Mouse (Mus musculus) liver, adult 2 months (tissue): Measurements from ENCODE around the gene Aff2. TPM values are rescaled to one million over a fixed set of nuclear protein-coding genes. Genes with fewer than 3 reads are reported as not detected.

Experiments
- DNase-seq: peaks from one replicate; pipeline ENCODE4 v3.0.0-alpha.2; 2011; ENCODE audit warnings: low read depth, low spot score; ENCODE audit errors: extremely low read depth
- H3K27ac ChIP-seq: fragments of 200-500 bp; replicated peaks from 2 replicates; pipeline ENCODE4 v1.5.1; 2012; ENCODE audit warnings: low read depth, mild to moderate bottlenecking, control low read depth, inconsistent platforms, low read length; ENCODE audit not compliant: insufficient read depth
- H3K27me3 ChIP-seq: fragments of 200-500 bp; 2 replicates; pipeline ENCODE4 v1.6.1; 2012; ENCODE audit warnings: mild to moderate bottlenecking, moderate library complexity, low read length, inconsistent platforms; ENCODE audit not compliant: control insufficient read depth, insufficient read depth
- H3K36me3 ChIP-seq: fragments of 200-500 bp; 2 replicates; pipeline ENCODE4 v1.6.1; 2012; ENCODE audit warnings: low read length, inconsistent platforms; ENCODE audit not compliant: control insufficient read depth, insufficient read depth
- H3K4me1 ChIP-seq: fragments of 200-500 bp; 2 replicates; pipeline ENCODE4 v1.6.1; 2011; ENCODE audit warnings: low read length; ENCODE audit not compliant: control insufficient read depth, insufficient read depth
- H3K4me3 ChIP-seq: fragments of 200-500 bp; 2 replicates; pipeline ENCODE4 v1.5.1; 2011; ENCODE audit warnings: low read depth, mild to moderate bottlenecking, control low read depth, low read length, moderate library complexity; ENCODE audit not compliant: insufficient read depth
- H3K79me2 ChIP-seq: fragments of 200-500 bp; 2 replicates; pipeline ENCODE4 v1.6.1; 2012; ENCODE audit warnings: inconsistent platforms, mild to moderate bottlenecking, low read length, moderate library complexity; ENCODE audit not compliant: control insufficient read depth, insufficient read depth
- H3K9ac ChIP-seq: fragments of 200-500 bp; 2 replicates; pipeline ENCODE4 v1.6.1; 2012; ENCODE audit warnings: low read depth, mild to moderate bottlenecking, control low read depth, inconsistent platforms, low read length
- CTCF ChIP-seq: fragments of 200-500 bp; IDR thresholded peaks from 2 replicates; pipeline ENCODE4 v1.5.1; 2011; ENCODE audit warnings: low read depth, low read length, control low read depth
- POLR2A ChIP-seq: fragments of 200-500 bp; IDR thresholded peaks from 2 replicates; pipeline ENCODE4 v1.6.1; 2011; ENCODE audit warnings: low read length, control low read depth; ENCODE audit not compliant: insufficient read depth; ENCODE audit errors: extremely low read depth
- WGBS: fragments of 180-500 bp; shearing (Covaris S2); methylation state at CpG from one replicate; pipeline ENCODE4 v1.1.7; 2018; 5-methylcytosine and 5-hydroxymethylcytosine counted together
- polyA plus RNA-seq: library from polyadenylated mRNA; depleted of rRNA; stranded (reverse); fragments of >200 nt; gene quantifications from 2 replicates; pipeline ENCODE4 v1.2.3, GENCODE M21; 2012
- total RNA-seq: library from RNA; depleted of rRNA; stranded (reverse); fragments of >200 nt; gene quantifications from 2 replicates; pipeline ENCODE4 v1.2.3, GENCODE M21; 2014

Aff2 gene
- total and polyA plus RNA-seq, 2 experiments = 0.05 to 0.09 TPM

- no peak overlapping the region for H3K9ac ChIP-seq
- no peak for TF ChIP-seq POLR2A
- TF ChIP-seq CTCF = no peak
- no peak for DNase-seq
- H3K4me3 ChIP-seq = no peak overlapping the region
- no peak overlapping the region for H3K27ac ChIP-seq
- no peaks in the 10 kb centered on the region for H3K79me2 ChIP-seq
- no peaks in the 10 kb centered on the region for H3K27me3 ChIP-seq
- H3K36me3 ChIP-seq = no peaks in the 10 kb centered on the region
- no peaks in the 10 kb centered on the region for H3K4me1 ChIP-seq
- WGBS = 93% methylated on average over 2 of the region's 2 CpGs
These were observed 302.9 kb downstream of the Aff2 start for GRCm38 (mm10) chrX:69663038-69663437.

DNA sequence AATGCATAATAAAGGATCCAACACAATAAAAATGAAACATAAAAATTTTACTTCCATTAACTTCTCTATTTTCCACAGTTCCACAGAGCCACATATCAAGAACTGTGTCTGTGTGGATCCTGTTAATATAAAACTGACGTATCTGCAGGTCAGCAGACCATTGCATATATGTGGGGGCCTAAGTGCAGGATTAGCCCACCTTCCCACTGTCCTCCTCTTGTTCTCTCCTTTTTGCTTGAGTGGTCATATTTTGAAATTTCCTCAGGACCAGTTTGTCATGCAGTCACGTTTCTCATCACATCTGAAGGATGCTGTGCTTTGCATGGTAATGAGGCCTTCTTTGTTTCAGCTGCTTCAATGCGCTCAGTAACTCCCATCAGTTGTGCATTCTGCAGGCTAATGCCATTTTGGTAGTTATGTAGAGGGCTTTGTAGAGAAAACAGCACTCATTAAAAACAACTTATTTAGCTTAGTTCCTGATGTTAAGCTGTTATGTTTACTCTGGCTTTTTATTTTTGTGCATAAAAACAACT lies 306.1 kb downstream of the Aff2 start:
- Histone ChIP-seq H3K36me3 (no peaks in the 10 kb centered on the region), H3K27me3 (no peaks in the 10 kb centered on the region), H3K4me3 (no peak overlapping the region), H3K4me1 (no peaks in the 10 kb centered on the region), H3K79me2 (no peaks in the 10 kb centered on the region), H3K27ac (no peak overlapping the region), H3K9ac (no peak overlapping the region)
- TF ChIP-seq CTCF (no peak), POLR2A (no peak)
- no peak for DNase-seq
- WGBS = 77% methylated on average over 3 of the region's 3 CpGs

- 95% methylated on average over 1 of the region's 1 CpGs for WGBS
These were observed 315.6 kb downstream of the Aff2 start for GRCm38 (mm10) chrX:69675691-69676090.

GRCm38 (mm10) chrX:69698840-69699239 lies 338.7 kb downstream of the Aff2 start:
- Histone ChIP-seq H3K9ac (no peak overlapping the region), H3K27me3 (no peaks in the 10 kb centered on the region), H3K79me2 (no peaks in the 10 kb centered on the region), H3K4me1 (no peaks in the 10 kb centered on the region), H3K36me3 (no peaks in the 10 kb centered on the region), H3K27ac (no peak overlapping the region), H3K4me3 (no peak overlapping the region)
- no peak for TF ChIP-seq CTCF
- no peak for TF ChIP-seq POLR2A
- 74% methylated on average over 4 of the region's 4 CpGs for WGBS
- DNase-seq = no peak

More at GRCm38 (mm10) chrX:69675691-69676090, 315.6 kb downstream of the Aff2 start:
- no peaks in the 10 kb centered on the region for H3K27me3 ChIP-seq
- H3K4me3 ChIP-seq = no peak overlapping the region
- H3K79me2 ChIP-seq = no peaks in the 10 kb centered on the region
- no peak for DNase-seq
- TF ChIP-seq CTCF (no peak), POLR2A (no peak)
- no peak overlapping the region for H3K9ac ChIP-seq
- no peaks in the 10 kb centered on the region for H3K4me1 ChIP-seq
- H3K36me3 ChIP-seq = no peaks in the 10 kb centered on the region
- no peak overlapping the region for H3K27ac ChIP-seq

DNA sequence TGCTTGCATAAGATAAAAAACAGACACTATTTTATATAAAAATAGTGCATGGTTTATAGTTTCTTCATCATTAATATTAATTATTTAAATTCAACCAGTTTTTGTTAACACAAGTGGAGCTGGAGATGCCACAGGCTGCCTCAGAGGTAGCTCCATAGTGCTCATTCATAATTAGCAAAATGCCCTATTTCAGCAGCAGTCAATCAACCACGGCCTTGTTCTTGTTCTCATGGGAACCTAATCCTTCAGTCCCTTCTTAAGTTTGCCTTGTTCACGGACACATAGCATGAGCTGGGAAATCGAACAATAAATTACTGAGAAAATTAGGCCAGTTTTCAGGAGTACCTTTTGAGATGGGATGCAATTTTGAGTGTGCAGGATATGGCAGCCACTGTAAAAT lies 378.9 kb downstream of the Aff2 start:
- no peaks in the 10 kb centered on the region for H3K4me1 ChIP-seq
- 78% methylated on average over 3 of the region's 3 CpGs for WGBS

GRCm38 (mm10) chrX:69744962-69745597 lies 385.0 kb downstream of the Aff2 start:
- Histone ChIP-seq H3K27ac (no peak overlapping the region), H3K4me3 (no peak overlapping the region), H3K4me1 (no peaks in the 10 kb centered on the region), H3K36me3 (no peaks in the 10 kb centered on the region), H3K27me3 (no peaks in the 10 kb centered on the region), H3K9ac (no peak overlapping the region), H3K79me2 (no peaks in the 10 kb centered on the region)
- 67% methylated on average over 3 of the region's 3 CpGs for WGBS
- TF ChIP-seq POLR2A (no peak), CTCF (no peak)
- DNase-seq = no peak

More for the DNA sequence above, 378.9 kb downstream of the Aff2 start:
- H3K36me3 ChIP-seq = no peaks in the 10 kb centered on the region
- H3K9ac ChIP-seq = no peak overlapping the region
- H3K27me3 ChIP-seq = no peaks in the 10 kb centered on the region
- DNase-seq = no peak
- H3K79me2 ChIP-seq = no peaks in the 10 kb centered on the region
- no peak overlapping the region for H3K4me3 ChIP-seq
- no peak overlapping the region for H3K27ac ChIP-seq
- TF ChIP-seq POLR2A (no peak), CTCF (no peak)
